Mouse (Mus musculus) erythroblast, embryonic 14.5 days (primary cell): ENCODE results near the gene Mapk8.

Experiments
- GATA1 ChIP-seq: IDR thresholded peaks from 2 replicates; pipeline ENCODE4 v1.6.1; 2012; ENCODE audit warnings: low read length, inconsistent platforms, mixed read lengths
- TAL1 ChIP-seq: IDR thresholded peaks from 3 replicates; pipeline ENCODE4 v1.6.1; 2012; ENCODE audit warnings: low read length, inconsistent platforms, mixed read lengths

GRCm38 (mm10) chr14:33378723-33379122 is 68.2 kb downstream of the Mapk8 start:
- TF ChIP-seq GATA1: no peak
- no peak for TF ChIP-seq TAL1
